Mouse (Mus musculus) gastrocnemius, postnatal 36 days (tissue): ENCODE results near the gene Elf2. TPM values are rescaled to one million over a fixed set of nuclear protein-coding genes. Genes with fewer than 3 reads are reported as not detected.
"Not testable (repeated sequence)": the region's sequence is repeated elsewhere in the genome, so short reads cannot be mapped to it uniquely, and the experiment has no call there.

Experiments
- DNase-seq, 2 experiments: peaks; one replicate each; pipeline ENCODE4 v3.0.0; 2022
- intact Hi-C: fragments of 180-260 bp; cut with DNase I; formaldehyde crosslinking; loops from one replicate; pipeline ENCODE4 v1.15.1; 2025
- microRNA-seq, 2 experiments: library from miRNA; unstranded; fragments of <30 nt; microRNA quantifications; one replicate each; pipeline ENCODE4 v1.2.0; 2021
- total RNA-seq, 2 experiments: library from RNA; stranded (reverse); gene quantifications; 2 replicates each; pipeline ENCODE4 v1.2.3; 2021

Gene Elf2
- total RNA-seq, 2 experiments from 2014 or later: 48.9 to 49.7 TPM

DNA sequence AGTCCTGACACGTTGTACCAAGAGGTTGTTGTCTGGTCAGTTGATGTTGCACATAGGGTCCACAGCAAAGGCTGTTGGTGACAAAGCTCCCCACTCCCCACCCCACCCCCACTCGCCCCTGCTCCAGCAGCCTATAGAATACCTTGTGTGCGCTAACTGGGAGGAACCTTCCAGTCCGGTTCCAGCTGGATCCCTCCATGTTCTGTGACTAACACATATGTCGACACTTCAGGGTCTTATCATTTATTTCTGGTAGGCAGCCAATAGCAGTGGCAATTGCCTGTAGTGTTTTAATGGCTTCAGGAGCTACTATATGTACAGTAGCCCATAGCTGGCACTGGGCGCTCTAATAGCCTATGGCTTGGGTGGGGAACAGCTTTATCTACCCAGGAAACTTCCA is 118.2 kb downstream of the Elf2 start:
- DNase-seq: no peak
- intact Hi-C loops: no loop called here

- intact Hi-C loops: no loop called here
- no peak for DNase-seq
Measured at GRCm38 (mm10) chr3:51221847-51222246, 118.6 kb downstream of the Elf2 start.

- intact Hi-C loops: no loop called here
- DNase-seq: no peak
Measured at GRCm38 (mm10) chr3:51220846-51221245, 119.6 kb downstream of the Elf2 start.

GRCm38 (mm10) chr3:51219213-51219612 is 121.2 kb downstream of the Elf2 start:
- no peak for DNase-seq
- intact Hi-C loops: no loop called here

- DNase-seq, intact Hi-C loops: not testable (repeated sequence)
Measured at GRCm38 (mm10) chr3:51218385-51218784, 122.1 kb downstream of the Elf2 start.

DNA sequence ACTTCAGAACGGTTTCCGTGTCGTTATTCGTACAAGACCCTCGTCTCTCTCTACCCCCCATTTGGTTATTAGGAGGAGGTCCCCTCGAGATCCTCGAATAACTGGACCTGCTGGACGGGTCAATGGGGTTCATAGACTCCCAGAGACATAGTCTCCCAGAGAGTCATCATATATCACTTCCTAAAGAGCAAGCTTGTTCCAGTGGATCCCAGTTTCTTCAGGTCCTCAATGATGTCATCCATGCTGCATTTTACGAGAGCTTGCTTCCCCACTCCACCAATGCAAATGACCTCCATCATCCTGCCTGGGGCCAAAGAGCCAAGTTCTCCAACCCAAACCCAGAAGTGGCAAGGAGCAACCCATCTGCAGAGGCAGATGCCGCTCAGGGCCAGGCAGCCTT is 124.1 kb downstream of the Elf2 start:
- intact Hi-C loops, DNase-seq: not testable (repeated sequence)

DNA sequence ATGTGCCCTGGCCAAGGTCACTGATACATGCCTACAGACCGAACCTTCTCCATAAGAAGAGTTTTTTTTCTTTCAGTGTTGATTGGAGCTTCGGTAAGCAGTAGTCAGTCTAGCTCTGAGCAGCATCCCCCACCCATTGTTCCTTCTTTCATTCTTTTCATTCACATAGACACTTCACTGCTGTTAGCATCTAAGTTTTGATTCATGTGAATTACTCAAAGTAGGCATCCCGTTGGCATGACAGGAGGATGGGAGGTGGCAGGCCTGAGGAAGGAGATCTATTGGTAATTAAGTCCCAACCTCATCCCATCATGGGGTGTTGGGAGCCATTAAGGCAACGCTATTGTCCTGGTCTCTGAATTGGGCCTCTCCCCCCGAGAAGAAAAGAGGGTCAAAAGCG is 124.8 kb downstream of the Elf2 start:
- DNase-seq: no peak
- intact Hi-C loops: no loop called here

GRCm38 (mm10) chr3:51213111-51213510 is 127.4 kb downstream of the Elf2 start:
- intact Hi-C loops: no loop called here
- DNase-seq: no peak

GRCm38 (mm10) chr3:51210485-51210884 is 130.0 kb downstream of the Elf2 start:
- no peak for DNase-seq
- intact Hi-C loops: no loop called here

DNA sequence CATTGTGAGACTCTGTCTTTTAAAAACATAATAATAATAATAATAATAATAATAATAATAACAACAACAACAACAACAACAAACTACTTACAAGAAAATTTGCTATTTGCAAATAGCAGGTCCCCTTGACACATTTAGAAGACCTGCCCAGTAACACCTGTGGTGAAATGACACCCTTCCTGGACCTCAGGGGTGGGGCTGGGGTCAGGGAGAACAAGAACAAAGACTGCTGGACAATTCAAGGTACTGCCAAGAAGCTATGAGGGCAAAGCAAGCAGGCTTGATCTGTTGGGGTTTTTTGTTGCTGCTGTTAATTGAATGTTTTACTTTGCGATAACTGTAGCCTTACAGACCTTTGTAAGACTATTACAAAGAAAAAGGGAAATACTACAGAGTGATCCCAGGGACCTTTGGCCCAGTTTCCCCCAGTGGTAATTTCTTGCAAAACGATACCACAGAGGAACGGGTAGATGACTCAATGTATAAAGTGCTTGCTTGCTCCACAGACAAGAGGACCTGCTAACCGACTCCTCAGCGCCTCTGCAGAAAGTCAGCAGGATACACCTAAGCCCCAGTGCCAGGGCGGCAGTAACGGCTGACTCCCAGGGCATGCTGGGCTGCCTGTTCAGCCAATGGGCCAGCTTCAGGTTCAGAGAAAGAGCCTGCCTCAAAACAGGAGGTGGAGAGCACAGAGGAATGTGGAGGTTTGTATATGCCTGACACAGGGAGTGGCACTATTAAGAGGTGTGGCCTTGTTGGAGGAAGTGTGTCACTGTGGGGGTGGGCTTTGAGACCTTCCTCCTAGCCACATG is 130.8 kb downstream of the Elf2 start:
- DNase-seq: no peak
- intact Hi-C loops: no loop called here

DNA sequence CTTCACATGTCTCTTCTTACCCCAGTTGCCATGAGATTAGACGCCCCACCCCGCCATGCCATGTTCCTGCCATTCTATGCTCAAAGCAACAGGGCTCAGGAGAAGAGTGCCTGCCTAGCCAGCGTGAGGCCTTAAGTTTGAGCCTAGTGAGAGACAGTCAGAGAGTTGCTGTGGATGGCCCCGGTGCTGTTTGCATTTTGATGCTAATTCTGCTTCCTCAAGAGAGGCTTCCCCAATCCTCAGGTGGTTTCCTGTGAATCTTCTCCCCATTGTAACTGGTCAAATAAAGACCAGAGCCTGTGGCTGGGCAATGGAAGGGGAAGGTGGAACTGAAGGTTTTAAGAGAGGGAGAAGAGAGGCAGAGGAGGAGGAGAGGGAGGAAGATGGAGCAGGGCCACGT is 131.8 kb downstream of the Elf2 start:
- intact Hi-C loops: no loop called here
- no peak for DNase-seq

DNA sequence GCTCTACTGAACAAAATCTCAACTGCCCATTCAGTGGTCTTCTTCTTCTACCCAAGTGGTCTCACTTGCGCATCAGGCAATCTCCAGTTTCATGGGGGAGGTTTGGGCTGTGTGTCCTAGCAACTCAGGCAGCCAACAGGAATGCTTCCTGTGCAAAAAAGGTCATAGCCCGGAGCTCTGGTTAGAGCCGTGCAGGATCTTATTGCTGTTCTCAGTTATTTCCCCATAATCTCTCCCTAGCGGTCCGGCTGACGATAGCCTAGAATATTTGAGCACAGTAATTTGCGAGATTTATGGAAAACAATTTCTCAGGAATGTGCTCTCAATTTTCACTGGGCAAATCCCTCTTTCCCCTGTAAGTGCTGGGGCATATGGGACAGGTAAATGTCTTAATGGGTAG is 133.9 kb downstream of the Elf2 start:
- intact Hi-C loops: no loop called here
- no peak for DNase-seq

GRCm38 (mm10) chr3:51204897-51205296 is 135.6 kb downstream of the Elf2 start:
- no peak for DNase-seq
- intact Hi-C loops: no loop called here

DNA sequence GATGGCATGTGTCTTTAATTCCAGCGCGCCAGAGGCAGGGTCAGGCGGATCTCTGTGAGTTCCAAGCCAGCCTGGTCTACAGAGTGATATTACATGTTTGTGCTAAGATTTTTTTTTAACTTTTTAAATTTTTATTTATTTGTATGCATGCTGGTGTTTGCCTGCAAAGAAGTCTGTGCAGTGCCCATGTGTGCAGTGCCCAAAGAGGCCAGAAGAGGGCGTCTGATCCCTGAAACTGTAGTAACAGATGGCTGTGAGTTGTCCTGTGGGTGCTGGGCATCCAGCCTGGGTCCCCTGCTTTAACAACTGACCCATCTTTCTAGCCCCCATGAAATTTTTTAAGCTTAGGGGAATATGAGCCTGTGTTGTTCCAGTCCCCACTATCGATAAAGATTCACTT is 136.0 kb downstream of the Elf2 start:
- intact Hi-C loops: no loop called here
- DNase-seq: no peak

DNA sequence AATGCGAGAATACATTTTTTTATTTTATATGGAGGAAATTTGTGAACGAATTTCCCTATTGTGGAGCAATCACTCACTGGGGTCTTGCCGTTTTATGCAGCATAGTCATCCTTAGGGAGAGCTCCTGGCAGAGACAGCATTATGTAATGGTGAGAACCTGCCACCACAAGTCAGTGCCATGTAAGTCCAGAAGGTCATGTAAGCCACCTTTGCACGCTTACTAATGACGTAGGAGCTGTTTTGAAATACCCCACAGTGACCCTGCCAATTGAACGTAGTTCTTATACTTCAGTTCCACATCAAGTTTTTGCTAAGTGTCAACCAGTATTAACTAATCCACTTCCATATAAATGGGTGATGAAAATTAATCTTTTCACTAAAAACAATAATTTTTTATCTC is 136.6 kb downstream of the Elf2 start:
- intact Hi-C loops: no loop called here
- no peak for DNase-seq

Small RNA genes within 50 kb of the gene (microRNA-seq; reads per million reads assigned to microRNA genes)
- 0 reads per million in 2 experiments for gene Gm24282

Other genes with a start within 250 kb of the Elf2 start
- gene Noct, start 116.2 kb downstream of the Elf2 start, total RNA-seq: 10 to 100 TPM; 24.1 to 37.6 TPM
- under 1 TPM; 0.20 to 0.27 TPM for gene Mgarp, start 56.1 kb upstream of the Elf2 start, total RNA-seq
- 1,000 to 10,000 TPM; 1,029 to 1,117 TPM for gene Ndufc1, start 68.3 kb upstream of the Elf2 start, total RNA-seq
- 10 to 100 TPM; 41.0 to 41.6 TPM for gene Naa15, start 74.5 kb upstream of the Elf2 start, total RNA-seq
- 1 to 10 TPM; 4.8 to 7.1 TPM for gene Rab33b, start 143.3 kb upstream of the Elf2 start, total RNA-seq
- 100 to 1,000 TPM; 144 to 153 TPM for gene Setd7, start 220.2 kb upstream of the Elf2 start, total RNA-seq